Mouse (Mus musculus): Measurements from ENCODE around the gene Myo18b.

Gene Myo18b

GRCm38 (mm10) chr5:112679251-112679650 is 216.9 kb downstream of the Myo18b start:
- DNase-seq (ENCODE audit: extremely low spot score, low spot score): no peak

- no peak for DNase-seq (ENCODE audit: extremely low spot score, low spot score)
Observed at GRCm38 (mm10) chr5:112678153-112678552, 218.0 kb downstream of the Myo18b start.

GRCm38 (mm10) chr5:112674806-112675205 is 221.4 kb downstream of the Myo18b start:
- no peak for DNase-seq (ENCODE audit: extremely low spot score, low spot score)

- no peak for DNase-seq (ENCODE audit: extremely low spot score, low spot score)
Observed at GRCm38 (mm10) chr5:112672457-112672856, 223.7 kb downstream of the Myo18b start.

- DNase-seq (ENCODE audit: extremely low spot score, low spot score): no peak
Observed at GRCm38 (mm10) chr5:112671961-112672360, 224.2 kb downstream of the Myo18b start.

GRCm38 (mm10) chr5:112667153-112667552 is 229.0 kb downstream of the Myo18b start:
- no peak for DNase-seq (ENCODE audit: extremely low spot score, low spot score)

GRCm38 (mm10) chr5:112665661-112666060 is 230.5 kb downstream of the Myo18b start:
- DNase-seq (ENCODE audit: extremely low spot score, low spot score): no peak

GRCm38 (mm10) chr5:112663701-112664100 is 232.5 kb downstream of the Myo18b start:
- DNase-seq (ENCODE audit: extremely low spot score, low spot score): no peak

- no peak for DNase-seq (ENCODE audit: extremely low spot score, low spot score)
Observed at GRCm38 (mm10) chr5:112660924-112661431, 235.2 kb downstream of the Myo18b start.

- DNase-seq (ENCODE audit: extremely low spot score, low spot score): no peak
Observed at GRCm38 (mm10) chr5:112659295-112659694, 236.9 kb downstream of the Myo18b start.

- no peak for DNase-seq (ENCODE audit: extremely low spot score, low spot score)
Observed at GRCm38 (mm10) chr5:112656811-112657210, 239.4 kb downstream of the Myo18b start.

GRCm38 (mm10) chr5:112655986-112656541 is 240.1 kb downstream of the Myo18b start:
- DNase-seq (ENCODE audit: extremely low spot score, low spot score): peak; percentile 40

- DNase-seq (ENCODE audit: extremely low spot score, low spot score): no peak
Observed at GRCm38 (mm10) chr5:112655529-112655928, 240.6 kb downstream of the Myo18b start.

- DNase-seq (ENCODE audit: extremely low spot score, low spot score): no peak
Observed at GRCm38 (mm10) chr5:112652036-112652435, 244.1 kb downstream of the Myo18b start.

- no peak for DNase-seq (ENCODE audit: extremely low spot score, low spot score)
Observed at GRCm38 (mm10) chr5:112649164-112649702, 246.9 kb downstream of the Myo18b start.

GRCm38 (mm10) chr5:112646871-112647270 is 249.3 kb downstream of the Myo18b start:
- DNase-seq (ENCODE audit: extremely low spot score, low spot score): no peak

- DNase-seq (ENCODE audit: extremely low spot score, low spot score): no peak
Observed at GRCm38 (mm10) chr5:112645535-112645934, 250.6 kb downstream of the Myo18b start.

GRCm38 (mm10) chr5:112643533-112644272 is 252.5 kb downstream of the Myo18b start:
- DNase-seq (ENCODE audit: extremely low spot score, low spot score): peak; percentile 75

- DNase-seq (ENCODE audit: extremely low spot score, low spot score): peak; percentile 41
Observed at GRCm38 (mm10) chr5:112642731-112643130, 253.4 kb downstream of the Myo18b start.

- DNase-seq (ENCODE audit: extremely low spot score, low spot score): no peak
Observed at GRCm38 (mm10) chr5:112641770-112642169, 254.4 kb downstream of the Myo18b start.

GRCm38 (mm10) chr5:112641131-112641530 is 255.0 kb downstream of the Myo18b start:
- DNase-seq (ENCODE audit: extremely low spot score, low spot score): peak; percentile 40

- no peak for DNase-seq (ENCODE audit: extremely low spot score, low spot score)
Observed at GRCm38 (mm10) chr5:112640651-112641050, 255.5 kb downstream of the Myo18b start.

All from neural tube, embryonic 10.5 days (tissue).